Mouse (Mus musculus) forebrain, embryonic 11.5 days (tissue): ENCODE data around the gene Zfp946. TPM values are rescaled to one million over a fixed set of nuclear protein-coding genes. Genes with fewer than 3 reads are reported as not detected.

Experiments
- ATAC-seq: fragments of 200-750 bp; cut with Nextera tagmentation; replicated peaks from 2 replicates; pipeline ENCODE4 v1.8.0; 2017; ENCODE audit warnings: moderate TSS enrichment; ENCODE audit not compliant: low FRiP score
- DNase-seq: peaks from one replicate; pipeline ENCODE4 v3.0.0-alpha.2; 2017; ENCODE audit warnings: low spot score
- H3K27ac ChIP-seq: fragments of 300-500 bp; sonication (generic); 2 replicates; pipeline ENCODE4 v1.5.1; 2014; ENCODE audit warnings: low read depth, low read length
- H3K27me3 ChIP-seq: fragments of 300-500 bp; sonication (generic); 2 replicates; pipeline ENCODE4 v1.6.1; 2014; ENCODE audit warnings: mild to moderate bottlenecking, low read length, mixed read lengths; ENCODE audit not compliant: control insufficient read depth, insufficient read depth
- H3K36me3 ChIP-seq: fragments of 300-500 bp; sonication (generic); 2 replicates; pipeline ENCODE4 v1.6.1; 2014; ENCODE audit warnings: mild to moderate bottlenecking, low read length, moderate library complexity, mixed read lengths; ENCODE audit not compliant: control insufficient read depth, insufficient read depth
- H3K4me1 ChIP-seq: fragments of 300-500 bp; sonication (generic); replicated peaks from 2 replicates; pipeline ENCODE4 v1.6.1; 2014; ENCODE audit warnings: low read length, mixed read lengths; ENCODE audit not compliant: control insufficient read depth, insufficient read depth
- H3K4me2 ChIP-seq: fragments of 300-500 bp; sonication (generic); 2 replicates; pipeline ENCODE4 v1.6.1; 2014; ENCODE audit warnings: low read depth, mild to moderate bottlenecking, low read length, moderate library complexity, mixed read lengths; ENCODE audit not compliant: severe bottlenecking
- H3K4me3 ChIP-seq: fragments of 300-500 bp; sonication (generic); 2 replicates; pipeline ENCODE4 v1.5.1; 2014; ENCODE audit warnings: low read depth, low read length
- H3K9ac ChIP-seq: fragments of 300-500 bp; sonication (generic); 2 replicates; pipeline ENCODE4 v1.6.1; 2014; ENCODE audit warnings: low read length
- H3K9me3 ChIP-seq: fragments of 300-500 bp; sonication (generic); 2 replicates; pipeline ENCODE4 v1.6.1; 2016; ENCODE audit warnings: low read length, mixed read lengths; ENCODE audit not compliant: control insufficient read depth
- WGBS: fragments of 180-500 bp; shearing (Covaris S2); extraction: QIAGEN DNeasy Blood & Tissue Kit; methylation state at CpG from one replicate; pipeline ENCODE4 v1.1.7; 2014; 5-methylcytosine and 5-hydroxymethylcytosine counted together
- polyA plus RNA-seq: library from polyadenylated mRNA; unstranded; fragments of >200 nt; fragmentation: Nextera tagmentation; extraction: Ambion mirVana; gene quantifications from 2 replicates; pipeline ENCODE4 v1.2.1, GENCODE M21; 2014

Zfp946 gene
- polyA plus RNA-seq: 28.7 and 32.5 TPM in 2 replicates

DNA sequence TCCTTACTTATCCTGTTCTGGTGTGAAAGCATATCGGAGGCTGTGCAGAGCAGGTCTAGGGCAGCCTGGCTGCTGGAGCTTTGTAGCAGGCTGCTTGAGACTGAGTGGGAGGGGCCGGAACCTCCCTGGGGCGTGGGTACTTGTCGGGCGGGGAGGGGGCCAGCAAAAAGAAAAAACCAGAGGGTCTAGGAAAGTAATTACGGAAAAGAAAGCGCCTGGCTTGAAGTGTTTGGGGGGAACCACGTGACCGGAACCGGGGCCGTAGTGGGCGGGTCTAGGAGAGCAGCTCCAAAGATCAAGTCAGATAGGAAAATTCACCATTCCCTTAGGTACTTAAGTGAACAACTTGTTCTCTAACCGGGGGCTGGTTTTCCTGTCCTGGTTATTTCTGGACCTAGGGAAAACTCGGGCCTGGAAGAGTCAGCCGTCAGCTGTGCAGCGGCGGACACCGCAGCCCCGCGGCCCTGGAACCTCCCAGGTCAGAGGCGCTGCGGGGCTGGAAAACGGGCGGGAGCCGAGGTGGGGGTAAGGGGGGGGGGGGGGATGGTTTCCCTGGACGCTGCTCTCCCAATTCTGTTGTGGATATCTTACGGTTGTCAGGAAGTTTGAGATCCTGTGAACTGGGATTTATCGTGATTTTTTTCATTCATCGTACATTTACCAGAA lies at the start of gene Zfp946:
Gene Zfp946 (plus strand): TSS at position 271 of the 666 bp plus-strand sequence.
- H3K27ac ChIP-seq: peak within 1 kb of the TSS; percentile 67
- ATAC-seq (peak; percentile 99), DNase-seq (peak; percentile 92)
- H3K9ac ChIP-seq: peak within 1 kb of the TSS; percentile 66
- peak within 1 kb of the TSS; percentile 50 for H3K4me3 ChIP-seq
- 0 out of 2 replicates have a peak, but pooled peaks cover 2% of the 10 kb centered on the region for H3K4me1 ChIP-seq
- WGBS: under 1% methylated on average over 28 of the region's 29 CpGs
- no peaks in the 10 kb centered on the region for H3K27me3 ChIP-seq
- peak within 1 kb of the TSS; percentile 45 for H3K4me2 ChIP-seq
- H3K36me3 ChIP-seq: no peaks in the 10 kb centered on the region
- no peaks in the 10 kb centered on the region for H3K9me3 ChIP-seq

GRCm38 (mm10) chr17:22410756-22411155 lies 13.3 kb upstream of the Zfp946 start:
- DNase-seq (no peak), ATAC-seq (no peak)
- no peak overlapping the region for H3K4me2 ChIP-seq
- no peak overlapping the region for H3K4me3 ChIP-seq
- no peaks in the 10 kb centered on the region for H3K4me1 ChIP-seq
- no peaks in the 10 kb centered on the region for H3K36me3 ChIP-seq
- no peak overlapping the region for H3K27ac ChIP-seq
- H3K9me3 ChIP-seq: no peaks in the 10 kb centered on the region
- no peaks in the 10 kb centered on the region for H3K27me3 ChIP-seq
- no peak overlapping the region for H3K9ac ChIP-seq
- WGBS: 87% methylated on average over 2 of the region's 2 CpGs

DNA sequence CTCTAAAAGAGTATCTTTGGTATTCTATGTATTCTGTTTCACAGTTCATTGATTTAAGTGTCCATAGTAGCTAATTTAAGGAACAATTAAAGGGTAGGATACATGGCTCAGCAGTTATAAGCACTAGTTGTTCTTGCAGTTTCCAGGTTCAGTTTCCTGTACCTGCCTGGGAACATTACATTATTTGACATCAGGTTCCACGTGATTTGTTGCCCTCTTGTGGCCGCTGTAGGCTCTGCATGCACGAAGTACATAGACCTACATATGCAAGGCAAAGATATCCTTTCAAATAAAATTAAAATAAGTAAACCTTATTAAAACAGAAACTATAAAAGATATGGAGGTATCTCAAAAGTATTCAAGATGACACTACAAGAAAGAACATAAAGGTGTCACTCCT lies 6.5 kb upstream of the Zfp946 start:
- Histone ChIP-seq H3K4me2 (no peak overlapping the region), H3K27me3 (no peaks in the 10 kb centered on the region), H3K9ac (no peak overlapping the region), H3K4me3 (no peak overlapping the region), H3K9me3 (no peaks in the 10 kb centered on the region), H3K4me1 (no peaks in the 10 kb centered on the region), H3K36me3 (no peaks in the 10 kb centered on the region), H3K27ac (no peak overlapping the region)
- peak; percentile 78 for ATAC-seq
- 4% methylated on average over 3 of the region's 3 CpGs for WGBS
- peak; percentile 78 for DNase-seq

- Histone ChIP-seq H3K4me3 (peak overlapping the region; percentile 50), H3K27ac (peak overlapping the region; percentile 67), H3K4me1 (0 out of 2 replicates have a peak, but pooled peaks cover 2% of the 10 kb centered on the region), H3K36me3 (no peaks in the 10 kb centered on the region), H3K27me3 (no peaks in the 10 kb centered on the region), H3K4me2 (peak overlapping the region; percentile 45), H3K9me3 (no peaks in the 10 kb centered on the region), H3K9ac (peak overlapping the region; percentile 66)
- peak; percentile 16 for ATAC-seq
- WGBS: 2% methylated on average over 12 of the region's 12 CpGs
- peak; percentile 48 for DNase-seq
Observed at GRCm38 (mm10) chr17:22424636-22425354, 773 bp downstream of the Zfp946 start.

DNA sequence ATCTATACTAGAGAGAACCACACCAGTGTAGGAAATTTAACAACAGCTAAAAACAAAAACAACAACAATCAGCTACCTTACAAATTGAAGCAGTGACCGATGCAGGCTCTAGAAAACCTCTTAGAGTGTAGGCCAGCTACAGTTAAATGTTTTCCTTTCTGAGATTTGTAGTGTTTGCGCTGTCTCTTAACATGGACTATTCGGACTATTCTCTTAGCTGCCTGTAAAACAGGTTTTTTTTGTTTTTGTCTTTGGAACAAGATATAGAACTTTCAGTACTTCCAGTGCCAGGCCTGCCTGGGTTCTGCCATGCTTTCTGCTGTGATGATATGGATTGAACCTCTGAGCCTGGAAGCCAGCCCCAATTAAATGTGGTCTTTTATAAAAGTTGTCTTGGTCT lies 23.7 kb downstream of the Zfp946 start:
- H3K4me3 ChIP-seq: no peak overlapping the region
- H3K4me1 ChIP-seq: no peaks in the 10 kb centered on the region
- WGBS: 94% methylated on average over 3 of the region's 3 CpGs
- H3K27ac ChIP-seq: no peak overlapping the region
- H3K4me2 ChIP-seq: no peak overlapping the region
- H3K27me3 ChIP-seq: no peaks in the 10 kb centered on the region
- peaks cover 3% of the 10 kb centered on the region; the same call in 1 of the 2 replicates for H3K9me3 ChIP-seq
- no peak for ATAC-seq
- no peak overlapping the region for H3K9ac ChIP-seq
- peaks cover 2% of the 10 kb centered on the region; the same call in 1 of the 2 replicates for H3K36me3 ChIP-seq
- no peak for DNase-seq

DNA sequence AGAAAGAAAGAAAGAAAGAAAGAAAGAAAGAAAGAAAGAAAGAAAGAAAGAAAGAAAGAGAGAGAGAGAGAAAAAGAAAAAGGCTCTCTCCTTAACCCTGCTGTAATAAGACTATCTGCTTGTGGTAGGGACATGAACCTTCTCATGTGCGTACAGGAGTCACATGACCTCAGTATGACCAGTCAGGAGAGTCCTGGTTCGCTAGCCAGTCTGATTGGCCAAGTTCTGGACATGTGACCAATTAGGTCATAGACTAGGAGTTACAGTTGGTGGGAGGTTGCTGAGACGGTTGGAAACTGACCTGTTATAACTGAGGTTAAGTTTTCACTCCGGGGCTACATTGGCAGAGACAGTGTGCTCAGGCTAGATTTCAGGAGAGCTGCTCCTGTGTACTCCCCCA lies 73.1 kb downstream of the Zfp946 start:
- H3K36me3 ChIP-seq: no peaks in the 10 kb centered on the region
- no peak for ATAC-seq
- 86% methylated on average over 4 of the region's 4 CpGs for WGBS
- no peaks in the 10 kb centered on the region for H3K27me3 ChIP-seq
- no peak for DNase-seq
- H3K9ac ChIP-seq: no peak overlapping the region
- H3K4me3 ChIP-seq: no peak overlapping the region
- H3K4me2 ChIP-seq: no peak overlapping the region
- no peaks in the 10 kb centered on the region for H3K4me1 ChIP-seq
- no peak overlapping the region for H3K27ac ChIP-seq
- no peaks in the 10 kb centered on the region; the same call in 1 of the 2 replicates for H3K9me3 ChIP-seq

Other genes starting within 250 kb of the Zfp946 start
- gene Zfp994, start 198.6 kb upstream of the Zfp946 start, polyA plus RNA-seq: 4.0 and 4.3 TPM in 2 replicates
- 9.7 and 14.1 TPM in 2 replicates for gene CT030661.1, start 109.4 kb upstream of the Zfp946 start, polyA plus RNA-seq
- 16.0 and 18.8 TPM in 2 replicates for gene Zfp944, start 62.8 kb upstream of the Zfp946 start, polyA plus RNA-seq
- gene Zfp758, start 62.8 kb upstream of the Zfp946 start, polyA plus RNA-seq: 9.2 and 12.2 TPM in 2 replicates
- gene Vmn2r111, start 149.3 kb downstream of the Zfp946 start, polyA plus RNA-seq: not detected in 2 replicates
- not detected in 2 replicates for gene Vmn2r112, start 176.7 kb downstream of the Zfp946 start, polyA plus RNA-seq